Mouse (Mus musculus) heart, adult 2 months (tissue): ENCODE measurements around the gene Ribc1.

Source experiments
- CTCF ChIP-seq: fragments of 200-600 bp; IDR thresholded peaks from 2 replicates; pipeline ENCODE4 v1.8.1; 2022; ENCODE audit warnings: antibody characterized with exemption, mild to moderate bottlenecking, moderate library complexity
- POLR2A ChIP-seq: fragments of 200-500 bp; IDR thresholded peaks from 2 replicates; pipeline ENCODE4 v1.6.1; 2011; ENCODE audit warnings: mild to moderate bottlenecking, low read depth, low read length, control low read depth; ENCODE audit not compliant: insufficient read depth

GRCm38 (mm10) chrX:152016151-152017145, at the start of gene Ribc1, which contains the start of gene Smc1a:
- TF ChIP-seq POLR2A = peak; percentile 66
- no peak for TF ChIP-seq CTCF
